Mouse (Mus musculus) frontal cortex, adult 2 months (tissue): ENCODE results near the gene Spen. TPM values are rescaled to one million over a fixed set of nuclear protein-coding genes. Genes with fewer than 3 reads are reported as not detected.

Experiments
- DNase-seq, 2 experiments: peaks; one replicate each; pipeline ENCODE4 v3.0.0; 2022; ENCODE audit warnings: low spot score in 1 of 2; ENCODE audit errors: extremely low spot score in 1 of 2
- polyA plus RNA-seq: library from polyadenylated mRNA; depleted of rRNA; stranded (reverse); fragments of >200 nt; gene quantifications from 2 replicates; pipeline ENCODE4 v1.2.3, GENCODE M21; 2012

Spen gene
- polyA plus RNA-seq, 1 experiment = 15.4 TPM

DNA sequence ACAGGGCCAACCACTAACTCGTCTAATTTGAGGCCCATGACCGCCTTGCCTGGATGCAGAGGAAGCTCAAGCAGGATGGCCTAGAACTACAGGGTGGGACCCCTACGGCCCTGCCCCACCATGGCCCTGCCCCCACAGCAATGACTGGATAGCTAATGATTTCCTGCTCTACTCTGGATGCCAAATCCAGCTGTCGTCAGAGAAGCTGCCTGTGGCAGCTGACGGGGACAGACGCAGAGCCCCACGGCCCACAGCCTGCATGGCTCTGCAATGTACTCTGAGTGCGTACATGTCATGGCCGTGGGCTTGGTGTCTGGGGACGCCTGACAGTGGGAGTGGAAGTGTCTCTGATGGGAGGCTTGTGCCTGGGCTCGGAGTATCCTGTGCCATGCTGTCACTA is 54.3 kb downstream of the Spen start:
- no peak for DNase-seq

GRCm38 (mm10) chr4:141479411-141479810 is 59.0 kb downstream of the Spen start:
- DNase-seq = no peak

DNA sequence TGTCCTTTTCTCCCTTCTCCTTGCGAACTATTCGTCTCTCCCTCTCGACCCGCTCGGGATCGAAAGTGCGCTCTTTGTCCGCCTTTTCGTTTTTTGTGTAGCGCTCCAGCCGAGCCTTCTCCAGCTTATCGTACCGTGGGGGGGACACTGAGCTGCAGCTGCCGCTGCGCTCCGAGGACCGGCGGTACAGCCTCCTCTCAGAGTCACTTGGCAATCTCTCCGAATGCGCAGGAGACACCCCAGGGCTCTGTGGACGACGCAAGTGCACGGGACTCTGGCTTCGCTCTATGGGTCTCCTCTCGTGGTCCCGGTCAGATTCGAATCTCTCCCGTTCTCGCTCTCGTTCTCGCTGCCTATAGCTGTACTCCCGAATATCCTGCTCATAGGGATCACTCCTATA is 59.6 kb downstream of the Spen start:
- no peak for DNase-seq

GRCm38 (mm10) chr4:141478225-141478624 is 60.2 kb downstream of the Spen start:
- no peak for DNase-seq

GRCm38 (mm10) chr4:141477681-141478102 is 60.7 kb downstream of the Spen start:
- DNase-seq = peak; percentile 53 to 81

DNA sequence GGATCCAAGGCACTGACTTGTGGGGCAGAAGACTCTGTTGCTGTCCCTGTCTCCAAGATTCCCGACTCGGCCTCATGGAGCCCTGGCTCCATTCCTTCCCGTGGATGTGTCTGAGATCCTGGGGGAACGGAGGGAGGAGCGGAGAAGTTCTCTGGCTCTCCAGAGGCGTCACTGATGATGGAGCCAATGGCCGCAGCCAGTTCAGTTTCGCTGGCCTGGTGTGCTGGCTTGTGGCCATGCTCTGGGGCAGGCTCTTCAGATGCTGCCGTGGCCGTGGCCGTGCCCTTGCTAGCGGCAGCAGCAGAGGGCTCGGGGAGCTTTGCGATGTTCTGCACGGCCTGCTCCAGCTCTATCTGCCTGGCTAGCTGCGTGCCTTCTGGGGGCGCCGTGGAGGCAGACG is 64.0 kb downstream of the Spen start:
- no peak for DNase-seq

- DNase-seq = no peak
Measured at GRCm38 (mm10) chr4:141472641-141473321, 65.6 kb downstream of the Spen start.

GRCm38 (mm10) chr4:141471491-141471890 is 66.9 kb downstream of the Spen start:
- no peak for DNase-seq

DNA sequence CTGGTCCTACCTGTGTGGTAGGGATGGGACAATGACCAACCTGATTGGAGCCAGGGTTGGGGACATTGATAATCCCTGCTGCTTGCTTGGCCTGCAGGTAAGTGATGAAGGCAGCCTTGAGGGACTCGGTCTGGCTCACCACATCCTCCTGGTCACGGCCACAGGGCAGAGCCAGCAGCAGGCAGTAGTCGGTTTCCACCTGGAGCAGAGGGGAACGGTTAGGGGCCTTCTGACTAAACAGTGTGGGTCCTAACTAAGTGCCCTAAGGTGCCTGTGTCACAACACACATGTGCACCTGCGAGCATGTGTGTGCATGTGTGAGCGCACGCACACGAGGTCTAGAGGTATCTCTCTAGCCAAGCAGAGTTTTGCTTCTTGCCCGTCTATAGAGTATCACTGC is 69.1 kb downstream of the Spen start:
- no peak for DNase-seq

DNA sequence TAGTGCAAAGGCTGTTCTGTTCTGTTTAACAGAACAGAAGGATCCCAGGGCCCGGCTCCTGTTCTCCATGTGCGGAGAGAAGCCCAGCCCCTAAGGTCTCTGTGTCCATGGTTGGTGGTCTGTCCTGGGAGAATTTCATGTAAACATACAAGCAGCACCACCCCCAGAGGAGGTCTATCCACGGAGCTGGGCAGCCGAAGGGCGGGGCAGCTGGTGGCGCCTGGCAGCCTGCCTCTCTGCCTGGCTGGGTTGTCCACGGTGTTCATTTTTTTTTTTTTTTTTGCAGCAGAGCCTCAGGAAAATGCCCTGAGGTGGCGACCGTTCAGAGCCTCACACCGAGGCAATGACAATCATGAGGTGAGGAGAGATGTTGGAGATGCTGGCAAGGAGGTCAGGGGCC is 69.8 kb downstream of the Spen start:
- no peak for DNase-seq

DNA sequence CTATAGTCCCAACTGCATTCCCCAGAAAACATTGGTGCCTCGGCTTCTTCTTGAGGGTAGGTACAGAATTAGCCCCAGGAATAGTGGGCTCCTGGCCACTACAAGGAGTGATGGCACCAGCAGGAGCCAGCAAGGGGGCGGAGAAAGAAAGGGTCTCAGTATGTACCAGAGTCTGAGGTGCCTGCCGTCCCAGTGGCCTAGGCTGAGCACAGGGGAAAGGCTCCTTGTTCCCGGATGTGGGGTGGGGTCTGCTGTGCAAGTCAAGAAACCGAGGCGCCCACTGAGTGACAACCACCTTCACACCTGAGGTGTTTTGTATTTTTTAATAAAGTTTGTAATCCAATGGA is 70.8 kb downstream of the Spen start:
- no peak for DNase-seq

GRCm38 (mm10) chr4:141466844-141467580 is 71.4 kb downstream of the Spen start:
- DNase-seq = no peak

DNA sequence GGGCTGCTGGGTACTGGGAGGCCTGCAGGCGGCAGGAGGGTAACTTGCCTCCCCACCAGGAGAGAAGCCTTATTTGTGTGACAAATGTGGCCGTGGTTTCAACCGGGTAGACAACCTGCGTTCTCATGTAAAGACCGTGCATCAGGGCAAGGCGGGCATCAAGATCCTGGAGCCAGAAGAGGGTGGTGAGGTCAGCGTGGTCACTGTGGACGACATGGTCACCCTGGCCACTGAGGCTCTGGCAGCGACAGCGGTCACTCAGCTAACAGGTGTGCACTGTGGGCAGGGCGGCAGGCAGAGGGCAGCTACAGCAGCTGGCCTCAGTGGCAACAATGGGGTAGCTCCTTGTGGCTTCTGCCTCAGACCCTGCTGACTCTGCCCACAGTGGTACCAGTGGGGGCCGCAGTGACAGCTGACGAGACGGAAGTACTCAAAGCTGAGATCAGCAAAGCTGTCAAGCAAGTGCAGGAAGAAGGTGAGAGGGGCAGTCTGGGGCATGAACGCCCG is 72.1 kb downstream of the Spen start:
- DNase-seq = no peak

DNA sequence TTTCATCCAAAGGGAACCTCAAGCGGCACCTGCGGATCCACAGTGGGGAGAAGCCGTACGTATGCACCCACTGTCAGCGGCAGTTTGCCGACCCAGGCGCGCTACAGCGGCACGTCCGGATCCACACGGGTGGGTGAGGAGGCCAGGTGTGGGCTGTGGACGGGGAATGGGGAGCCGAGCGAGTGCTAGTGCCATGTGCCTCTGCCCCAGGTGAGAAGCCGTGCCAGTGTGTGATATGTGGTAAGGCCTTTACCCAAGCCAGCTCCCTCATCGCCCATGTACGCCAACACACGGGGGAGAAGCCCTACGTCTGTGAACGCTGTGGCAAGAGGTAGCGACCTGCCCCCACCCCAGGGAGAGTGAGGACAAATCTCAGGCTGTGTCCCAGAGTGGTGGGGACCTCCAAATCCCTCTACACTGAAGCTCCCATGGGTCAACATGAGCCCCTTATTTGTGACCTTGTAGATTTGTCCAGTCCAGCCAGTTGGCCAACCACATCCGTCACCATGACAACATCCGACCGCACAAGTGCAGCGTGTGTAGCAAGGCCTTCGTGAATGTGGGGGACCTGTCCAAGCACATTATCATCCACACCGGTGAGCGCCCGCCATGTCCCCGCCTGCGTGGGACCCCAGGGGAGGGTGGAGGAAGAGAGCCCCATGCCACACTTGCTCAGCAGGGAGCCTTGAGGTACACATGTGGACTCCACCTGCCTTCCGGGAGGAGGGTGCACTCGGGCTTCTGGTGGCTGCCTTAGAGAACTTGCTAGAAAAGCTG is 72.7 kb downstream of the Spen start:
- DNase-seq = no peak

- DNase-seq = no peak
Measured at GRCm38 (mm10) chr4:141464722-141465121, 73.7 kb downstream of the Spen start.

- no peak for DNase-seq
Measured at GRCm38 (mm10) chr4:141463472-141463871, 74.9 kb downstream of the Spen start.

DNA sequence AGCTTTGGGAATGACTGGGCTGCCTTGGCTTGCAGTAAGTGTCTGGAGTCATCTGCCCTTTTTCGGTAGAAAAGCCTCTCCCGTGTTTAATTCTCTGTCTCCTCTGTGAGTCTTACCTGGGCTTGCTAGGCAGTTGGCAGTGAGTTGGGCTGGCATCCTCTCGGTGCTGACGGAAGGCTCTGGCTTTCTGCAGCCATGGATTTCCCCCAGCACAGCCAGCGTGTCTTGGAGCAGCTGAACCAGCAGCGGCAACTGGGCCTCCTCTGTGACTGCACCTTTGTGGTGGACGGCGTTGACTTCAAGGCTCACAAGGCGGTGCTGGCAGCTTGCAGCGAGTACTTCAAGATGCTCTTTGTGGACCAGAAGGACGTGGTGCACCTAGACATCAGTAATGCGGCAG is 76.8 kb downstream of the Spen start:
- no peak for DNase-seq

DNA sequence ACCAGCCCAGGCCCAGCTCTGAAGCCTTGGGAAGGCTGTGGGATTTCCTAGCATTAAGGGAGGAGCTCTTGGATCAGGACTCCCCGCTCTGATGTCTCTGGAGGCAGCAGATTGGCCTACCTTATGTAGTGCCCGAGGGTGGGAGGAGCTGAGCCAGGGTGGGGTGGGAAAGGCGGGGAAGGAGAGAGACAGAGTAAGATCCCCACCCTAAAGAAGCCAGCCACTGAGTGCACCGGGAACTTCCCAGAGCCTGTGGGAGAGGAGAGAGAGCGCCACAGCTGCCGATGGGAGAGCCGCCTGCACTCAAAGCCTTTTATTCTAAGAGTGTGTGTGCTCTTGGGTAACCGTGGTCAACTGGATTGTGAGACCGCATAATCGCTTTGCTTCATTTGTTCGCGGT is 77.3 kb downstream of the Spen start:
- no peak for DNase-seq

- no peak for DNase-seq
Measured at GRCm38 (mm10) chr4:141460481-141460880, 77.9 kb downstream of the Spen start.

DNA sequence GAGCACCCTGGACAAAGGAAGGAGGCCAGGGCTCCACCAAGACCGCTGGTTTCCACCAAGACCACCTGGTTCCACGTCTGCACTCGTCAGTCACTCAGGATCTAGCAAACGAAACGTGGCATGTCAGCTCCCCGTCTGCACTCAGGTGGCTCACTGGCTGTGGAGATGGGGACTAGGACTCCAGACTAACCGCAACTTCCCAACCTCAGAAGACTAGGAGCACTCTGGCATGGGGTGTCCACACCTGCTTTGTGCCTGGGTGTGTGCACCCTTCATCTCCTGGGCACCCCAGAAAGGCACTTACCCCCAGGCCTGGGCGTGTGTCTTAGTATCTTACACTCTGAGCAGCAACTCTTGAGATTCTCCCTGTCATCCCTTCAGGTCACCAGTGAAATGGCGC is 78.6 kb downstream of the Spen start:
- no peak for DNase-seq

DNA sequence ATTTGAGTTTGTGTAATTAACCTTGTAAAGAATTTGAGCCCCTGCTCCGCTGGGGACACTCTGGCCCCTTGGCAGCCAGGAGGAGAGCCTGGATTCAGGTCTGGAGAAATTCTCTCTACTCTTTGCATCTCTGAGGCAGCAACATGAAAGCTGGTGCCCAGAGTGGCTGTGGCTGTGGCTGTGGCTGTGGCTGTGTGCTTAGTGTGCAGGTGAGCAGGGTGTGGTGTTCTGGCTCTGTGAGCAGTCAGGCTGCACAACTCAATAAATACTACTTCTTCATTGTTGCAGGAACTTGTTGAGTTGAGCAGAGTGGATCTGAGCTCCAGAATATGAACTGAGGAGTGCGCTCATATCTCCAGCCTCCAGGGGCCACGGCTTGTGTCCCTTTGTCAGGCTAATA is 79.5 kb downstream of the Spen start:
- DNase-seq = no peak
